Mouse (Mus musculus): ENCODE data around the gene Cilp.
"Not testable (repeated sequence)": the region's sequence is repeated elsewhere in the genome, so short reads cannot be mapped to it uniquely, and the experiment has no call there.

The Cilp gene

DNA sequence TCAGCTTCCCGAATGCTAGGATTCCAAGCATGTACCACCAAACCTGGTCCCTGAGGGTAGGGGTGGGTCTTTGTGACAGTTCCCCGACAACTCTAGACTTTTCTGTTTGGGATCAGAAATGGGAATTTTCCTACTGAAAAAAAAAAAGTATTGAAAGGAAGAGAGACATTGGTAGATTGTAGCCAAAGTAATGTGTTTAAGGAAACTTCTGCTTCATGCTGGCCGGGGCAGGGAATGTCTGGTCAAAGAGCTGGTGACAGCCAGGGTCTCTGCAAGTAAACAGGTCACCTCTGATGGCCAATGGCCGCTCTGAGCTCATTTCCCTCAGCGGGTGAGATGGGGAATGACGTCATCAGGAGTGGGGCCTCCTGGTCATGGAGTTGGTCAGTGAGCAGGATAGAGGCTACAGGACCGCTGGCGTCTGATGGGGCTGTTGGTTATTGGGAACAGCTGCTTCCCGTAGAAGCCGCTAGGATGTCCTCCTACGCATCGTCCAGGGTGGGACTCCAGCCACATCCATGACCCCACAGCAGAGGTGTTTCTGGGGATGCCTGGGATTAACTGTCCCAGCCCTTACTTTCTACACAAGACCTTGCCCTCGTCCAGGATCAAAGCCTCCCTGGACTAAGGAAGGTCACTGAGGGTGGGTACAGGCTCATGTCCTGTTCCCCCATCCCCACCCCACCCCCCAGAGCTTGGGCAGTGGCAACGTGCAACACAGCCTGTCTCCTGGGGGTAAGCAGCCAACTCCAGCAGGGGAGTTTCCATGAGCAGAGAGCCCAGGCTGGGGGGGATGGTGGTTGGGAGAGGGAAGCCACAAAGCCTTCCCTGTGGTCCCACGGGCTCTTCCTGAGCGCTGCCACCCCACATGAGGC is 17.2 kb upstream of the Cilp start:
- in situ Hi-C loops (cut with MboI; ENCODE audit: low sequenced_read_pairs) = no loop called here

GRCm38 (mm10) chr9:65248377-65248690 is 16.6 kb upstream of the Cilp start:
- in situ Hi-C loops (cut with MboI; ENCODE audit: low sequenced_read_pairs) = no loop called here

DNA sequence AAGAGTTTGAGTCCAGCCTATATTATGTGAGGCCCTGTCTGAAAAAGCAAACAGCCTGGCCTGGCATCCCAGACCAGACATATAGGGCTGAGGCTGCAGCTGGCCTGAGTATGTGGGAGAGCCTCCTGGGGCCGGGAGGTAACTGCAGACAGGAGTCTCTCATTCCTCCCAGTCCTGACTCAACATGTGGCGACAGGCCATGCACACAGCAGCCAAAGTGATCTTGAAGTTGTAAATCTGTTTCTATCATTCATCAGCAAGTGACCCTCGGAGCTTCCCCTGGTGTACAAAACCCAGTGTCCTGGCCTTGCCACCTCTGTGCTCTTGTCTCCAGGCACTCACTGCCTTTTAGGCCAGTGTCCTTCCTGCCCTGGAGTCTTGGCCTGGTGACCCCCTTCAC is 13.0 kb upstream of the Cilp start:
- in situ Hi-C loops (cut with MboI; ENCODE audit: low sequenced_read_pairs) = no loop called here

DNA sequence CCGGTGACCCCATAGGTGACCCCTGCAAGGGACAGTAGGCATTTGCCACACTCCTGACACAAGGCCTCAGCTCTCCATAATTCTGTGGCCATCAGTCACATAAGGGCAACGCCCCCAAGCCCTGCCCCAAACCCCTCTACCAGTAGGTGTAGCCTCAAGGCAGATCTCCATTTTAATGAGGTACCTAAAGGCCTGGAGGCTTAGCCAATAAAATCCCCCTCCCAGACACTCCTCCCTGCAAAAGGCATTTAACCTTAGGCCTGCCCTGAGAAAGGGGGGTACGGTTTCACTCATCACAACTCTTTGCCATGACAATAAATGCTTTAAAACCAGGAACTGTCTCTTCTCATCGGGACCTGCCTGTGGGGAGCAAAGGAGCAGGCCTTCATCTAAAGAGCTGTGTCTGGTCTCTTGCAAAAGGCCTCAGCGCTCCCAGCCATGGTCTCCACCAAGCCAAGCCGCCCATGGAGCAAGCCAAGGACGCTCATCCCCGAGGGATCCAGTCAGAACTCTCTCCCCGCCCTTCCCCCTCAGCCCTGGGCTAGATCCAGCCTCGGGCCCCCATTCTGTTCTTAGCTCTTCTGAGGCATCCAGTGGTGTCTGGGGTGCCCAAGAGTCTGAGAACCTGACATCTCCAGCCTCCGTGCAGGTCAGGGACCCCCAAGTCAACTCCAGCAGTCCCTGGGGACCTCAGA is 8.9 kb upstream of the Cilp start:
- in situ Hi-C loops (cut with MboI; ENCODE audit: low sequenced_read_pairs) = no loop called here

GRCm38 (mm10) chr9:65257218-65257910 is 7.6 kb upstream of the Cilp start:
- in situ Hi-C loops (cut with MboI; ENCODE audit: low sequenced_read_pairs) = no loop called here

- in situ Hi-C loops (cut with MboI; ENCODE audit: low sequenced_read_pairs) = no loop called here
Measured at GRCm38 (mm10) chr9:65259366-65259765, 5.6 kb upstream of the Cilp start.

DNA sequence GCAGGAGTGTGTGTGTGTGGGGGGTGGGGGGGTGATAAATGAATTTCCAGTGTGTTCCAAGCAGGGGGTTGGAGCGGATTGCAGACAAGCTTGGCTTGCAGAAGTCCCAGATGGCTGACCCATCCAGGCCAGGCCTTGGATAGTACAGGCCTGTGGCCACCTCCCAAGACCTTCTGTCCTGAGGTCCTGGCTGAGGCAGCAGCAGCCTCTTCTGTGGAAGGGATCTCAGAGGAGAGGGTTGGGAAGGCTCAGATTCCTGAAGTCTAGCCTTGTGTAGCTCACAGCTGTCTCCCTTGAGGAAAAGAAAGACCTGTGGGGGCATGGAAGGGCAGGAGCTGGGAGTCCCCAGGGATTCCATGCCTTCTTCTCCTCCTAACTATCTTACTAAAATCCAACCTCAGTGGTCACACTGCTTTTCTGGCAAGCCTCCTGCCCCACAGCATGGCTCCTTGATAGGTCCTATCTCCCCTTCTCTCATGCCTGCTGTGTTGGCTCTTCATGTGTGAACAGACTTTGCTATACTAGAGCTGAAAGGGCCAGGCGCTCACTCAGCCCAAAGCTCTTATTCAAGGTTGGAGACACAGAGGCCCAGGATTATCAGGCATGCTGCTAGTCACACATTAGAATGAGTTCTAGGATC is 3.3 kb upstream of the Cilp start:
- in situ Hi-C loops (cut with MboI; ENCODE audit: low sequenced_read_pairs) = no loop called here

GRCm38 (mm10) chr9:65262641-65263120 is 2.3 kb upstream of the Cilp start:
- in situ Hi-C loops (cut with MboI; ENCODE audit: low sequenced_read_pairs) = no loop called here

DNA sequence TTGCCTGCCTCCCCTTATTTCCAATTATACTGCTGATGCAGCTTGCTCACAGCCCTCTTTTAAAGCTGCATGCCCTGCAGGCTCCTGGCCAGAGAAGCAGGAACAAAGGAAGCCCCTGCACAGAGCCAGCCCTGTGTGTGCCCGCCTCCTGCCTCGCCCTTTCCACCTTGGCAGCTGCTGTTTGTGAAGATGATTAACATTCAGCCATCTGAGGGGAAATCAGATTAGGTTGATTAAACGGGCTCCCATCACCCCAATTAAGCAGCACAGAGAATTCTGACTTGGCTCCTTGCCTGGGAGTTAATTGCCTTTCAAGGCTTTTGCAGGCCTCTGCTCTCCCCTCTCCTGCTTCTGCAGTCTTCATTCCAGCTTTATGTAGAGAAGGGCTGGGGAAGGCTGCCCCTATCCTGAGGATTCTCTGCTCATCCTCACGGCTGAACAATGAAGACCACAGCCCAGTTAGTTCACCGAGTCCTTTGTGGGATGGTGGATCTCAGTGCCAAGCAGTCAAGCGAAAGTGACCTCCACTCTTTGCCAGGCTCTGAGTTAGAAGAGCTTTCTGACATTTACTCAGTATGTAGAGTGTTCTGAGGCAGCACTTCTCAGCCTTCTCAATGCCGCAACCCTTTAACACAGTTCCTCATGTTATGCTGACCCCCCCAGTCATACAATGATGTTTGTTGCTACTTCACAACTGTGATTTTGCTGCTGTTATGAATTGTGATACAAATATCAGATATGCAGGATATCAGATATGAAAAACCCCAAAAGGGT is 2.9 kb downstream of the Cilp start:
- in situ Hi-C loops (cut with MboI; ENCODE audit: low sequenced_read_pairs) = no loop called here

DNA sequence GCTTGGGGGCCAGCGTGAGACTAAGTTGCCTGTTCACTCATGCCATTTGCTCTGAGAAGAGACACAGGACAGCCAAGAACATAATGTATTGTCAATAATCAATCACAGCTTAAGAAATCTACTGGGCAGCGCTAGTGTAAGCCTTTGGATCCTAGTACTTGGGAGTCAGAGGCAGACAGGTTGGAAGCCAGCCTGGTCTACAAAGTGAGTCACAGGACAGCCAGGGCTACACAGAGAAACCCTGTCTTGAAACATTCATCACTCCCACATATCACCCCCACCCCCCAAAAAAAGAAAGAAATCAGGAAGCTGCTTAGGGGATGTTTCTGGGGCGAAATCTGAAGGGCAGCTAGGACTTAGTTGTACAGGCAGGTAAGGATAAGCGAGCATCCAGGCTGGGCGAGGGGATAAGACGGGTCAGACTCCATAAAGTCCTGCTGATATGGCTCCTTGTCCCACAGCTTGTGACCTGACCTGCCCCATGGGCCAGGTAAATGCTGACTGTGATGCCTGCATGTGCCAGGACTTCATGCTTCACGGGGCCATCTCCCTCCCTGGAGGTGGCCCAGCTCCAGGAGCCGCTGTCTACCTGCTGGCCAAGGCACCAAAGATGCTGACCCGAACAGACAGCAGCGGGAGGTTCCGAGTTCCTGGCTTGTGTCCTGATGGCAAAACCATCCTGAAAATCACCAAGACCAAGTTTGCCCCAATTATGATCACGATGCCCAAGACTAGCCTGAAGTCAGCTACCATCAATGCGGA is 8.2 kb downstream of the Cilp start:
- in situ Hi-C loops (cut with MboI; ENCODE audit: low sequenced_read_pairs) = no loop called here

GRCm38 (mm10) chr9:65273873-65274272 is 8.9 kb downstream of the Cilp start:
- in situ Hi-C loops (cut with MboI; ENCODE audit: low sequenced_read_pairs) = no loop called here

DNA sequence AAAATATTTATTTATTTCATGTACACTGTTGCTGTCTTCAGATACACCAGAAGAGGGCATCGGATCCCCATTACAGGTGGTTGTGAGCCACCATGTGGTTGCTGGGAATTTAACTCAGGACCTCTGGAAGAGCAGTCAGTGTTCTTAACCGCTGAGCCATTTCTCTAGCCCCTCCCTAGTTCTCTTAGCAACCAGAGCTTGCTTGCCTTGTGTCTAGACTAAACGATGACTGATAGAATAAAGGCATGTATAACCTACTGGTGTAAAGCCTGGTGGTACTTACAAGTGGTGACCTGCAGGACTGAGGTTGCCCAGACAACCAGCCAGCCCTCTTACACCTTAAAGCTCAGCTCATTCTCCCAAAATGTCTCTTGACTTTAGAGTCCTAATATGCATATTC is 9.9 kb downstream of the Cilp start:
- in situ Hi-C loops (cut with MboI; ENCODE audit: low sequenced_read_pairs) = loop anchor here (5.0 kb wide), 1 partner anchor 38 kb away; no protein-coding TSS in a partner anchor

DNA sequence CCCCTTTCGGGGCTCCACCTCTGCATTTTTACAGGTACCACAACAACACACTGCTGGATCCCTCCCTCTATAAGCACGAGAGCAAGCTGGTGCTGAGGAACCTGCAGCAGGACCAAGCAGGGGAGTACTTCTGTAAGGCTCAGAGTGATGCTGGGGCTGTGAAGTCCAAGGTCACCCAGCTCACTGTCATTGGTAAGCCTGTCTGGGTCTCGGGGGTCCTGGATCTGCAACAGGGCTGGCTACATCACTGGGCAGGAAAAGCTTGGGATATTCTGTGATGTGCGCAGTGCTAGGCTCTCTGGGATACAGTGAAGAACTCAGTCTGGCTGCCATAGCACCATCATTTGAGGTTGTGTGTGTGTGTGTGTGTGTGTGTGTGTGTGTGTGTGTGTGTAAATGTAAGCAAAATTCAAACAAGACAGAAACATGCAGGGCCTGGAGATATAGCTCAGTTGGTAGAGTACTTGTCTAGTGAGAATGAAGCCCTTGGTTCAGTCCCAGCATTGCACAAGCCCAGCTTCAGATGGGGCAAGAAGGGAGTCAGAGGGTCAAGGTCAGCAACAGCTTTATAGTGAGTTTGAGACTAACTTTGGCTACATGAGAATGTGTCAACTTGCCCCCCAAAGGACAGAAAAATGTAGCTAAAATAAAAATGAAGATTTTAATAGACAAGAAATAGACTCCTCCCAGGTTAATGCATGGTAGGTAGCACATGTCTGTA is 11.0 kb downstream of the Cilp start:
- in situ Hi-C loops (cut with MboI; ENCODE audit: low sequenced_read_pairs) = loop anchor here (5.0 kb wide), 1 partner anchor 39 kb away; no protein-coding TSS in a partner anchor

- in situ Hi-C loops (cut with MboI; ENCODE audit: low sequenced_read_pairs) = no loop called here
Measured at GRCm38 (mm10) chr9:65281536-65282151, 16.7 kb downstream of the Cilp start.

- in situ Hi-C loops (cut with MboI; ENCODE audit: low sequenced_read_pairs) = no loop called here
Measured at GRCm38 (mm10) chr9:65283301-65283700, 18.3 kb downstream of the Cilp start.

DNA sequence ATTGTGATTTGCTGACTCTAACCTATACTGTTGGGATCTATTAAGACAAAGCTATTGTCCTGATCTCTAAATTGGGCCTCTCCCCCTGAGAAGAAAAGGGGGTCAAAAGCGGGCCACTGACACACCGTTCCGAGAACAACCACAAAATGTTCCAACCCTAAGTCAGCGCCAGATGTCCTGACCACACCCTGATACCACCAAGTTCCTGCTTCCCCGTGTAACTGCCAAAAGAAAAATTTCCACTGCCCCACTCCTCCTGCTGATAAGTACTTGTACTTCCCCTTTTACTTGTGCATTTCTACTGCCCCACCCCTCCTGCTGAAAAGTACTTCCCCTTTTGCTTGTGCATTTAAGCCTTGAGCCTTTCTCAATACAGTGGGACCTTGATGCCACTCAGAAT is 23.3 kb downstream of the Cilp start:
- in situ Hi-C loops (cut with MboI; ENCODE audit: low sequenced_read_pairs) = not testable (repeated sequence)

DNA sequence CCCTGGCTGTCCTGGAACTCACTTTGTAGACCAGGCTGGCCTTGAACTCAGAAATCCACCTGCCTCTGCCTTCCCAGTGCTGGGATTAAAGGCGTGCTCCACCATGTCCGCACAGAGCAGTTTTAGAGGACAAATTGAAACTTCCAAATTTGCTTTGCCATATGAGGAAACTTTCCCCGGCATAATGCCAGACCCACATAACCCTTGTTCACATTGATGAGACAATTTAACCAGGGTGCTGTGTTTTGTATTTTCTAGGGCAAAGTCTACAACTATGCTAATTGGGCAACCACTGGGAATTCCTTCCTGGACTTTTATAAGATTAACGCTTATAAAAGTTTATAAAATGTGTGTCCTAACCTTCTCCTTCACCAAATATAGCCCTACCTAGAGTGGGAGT is 25.0 kb downstream of the Cilp start:
- in situ Hi-C loops (cut with MboI; ENCODE audit: low sequenced_read_pairs) = no loop called here

GRCm38 (mm10) chr9:65292421-65292820 is 27.4 kb downstream of the Cilp start:
- in situ Hi-C loops (cut with MboI; ENCODE audit: low sequenced_read_pairs) = no loop called here

DNA sequence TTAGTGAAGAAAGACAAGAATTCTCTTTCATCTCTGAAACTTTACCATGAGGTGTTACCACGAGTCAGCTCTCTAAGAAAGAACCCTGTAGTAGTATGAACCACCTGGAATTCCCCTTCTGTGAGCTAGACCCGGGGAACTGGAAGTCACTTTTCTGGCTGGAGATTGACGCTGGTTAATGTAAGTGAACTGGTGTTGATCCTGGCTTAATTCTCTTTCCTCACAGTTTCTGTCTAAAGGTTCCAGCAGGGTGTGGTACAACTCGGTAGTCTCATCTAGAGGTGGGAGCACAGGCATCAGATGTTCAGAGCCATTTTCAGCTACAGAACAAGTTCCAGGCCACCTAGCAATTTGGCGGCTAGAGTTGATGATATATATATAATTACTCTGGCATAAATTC is 28.1 kb downstream of the Cilp start:
- in situ Hi-C loops (cut with MboI; ENCODE audit: low sequenced_read_pairs) = no loop called here
